Mouse (Mus musculus) megakaryocyte progenitor cell, adult 5-6 weeks (primary cell): ENCODE results near the gene Tamm41. TPM values are rescaled to one million over a fixed set of nuclear protein-coding genes. Genes with fewer than 3 reads are reported as not detected.

Source experiments
- total RNA-seq, 2 experiments: library from RNA; stranded (forward) in 1 of 2; stranded (reverse) in 1 of 2; fragments of 157-497, 149-512 nt in 1 of 2; fragments of 200-1000 nt in 1 of 2; gene quantifications; 2 replicates each; pipeline versions ENCODE4 v1.2.3 to v1.2.4; 2015 to 2017

The Tamm41 gene
- total RNA-seq, 2 experiments from 2014 or later, result 50.6 to 55.0 TPM

Other genes starting within 250 kb of the Tamm41 start
- gene Vgll4, start 67.9 kb downstream of the Tamm41 start, total RNA-seq (2015), result 11.8 and 14.0 TPM in 2 replicates
- gene Vgll4, start 67.9 kb downstream of the Tamm41 start, total RNA-seq (2017), result 23.1 and 28.5 TPM in 2 replicates
- not detected in 2 replicates for gene Syn2, start 97.0 kb upstream of the Tamm41 start, total RNA-seq (2015)
- not detected in 2 replicates for gene Syn2, start 97.0 kb upstream of the Tamm41 start, total RNA-seq (2017)
- gene Gm17482, start 189.5 kb upstream of the Tamm41 start, total RNA-seq (2015), result not detected in 2 replicates
- gene Gm17482, start 189.5 kb upstream of the Tamm41 start, total RNA-seq (2017), result not detected in 2 replicates
- not detected in 2 replicates for gene Timp4, start 214.3 kb upstream of the Tamm41 start, total RNA-seq (2015)
- gene Timp4, start 214.3 kb upstream of the Tamm41 start, total RNA-seq (2017), result not detected in 2 replicates